Mouse (Mus musculus): ENCODE measurements around the gene Arhgef2. TPM values are rescaled to one million over a fixed set of nuclear protein-coding genes. Genes with fewer than 3 reads are reported as not detected.
A peak's percentile ranks its signal among the peaks of the same experiment; 100 is the strongest.

The Arhgef2 gene
- polyA plus RNA-seq, 1 experiment from 2014 or later, result 99.0 TPM

- no peaks in the 10 kb centered on the region for H3K9me3 ChIP-seq (ENCODE audit: control insufficient read depth, low read length)
- WGBS, result 71% methylated on average over 4 of the region's 4 CpGs
- H3K36me3 ChIP-seq (ENCODE audit: control insufficient read depth, insufficient read depth, low read length), result peaks cover 23% of the 10 kb centered on the region
- H3K4me3 ChIP-seq (ENCODE audit: low read depth, low read length), result no peak overlapping the region
- no peak for ATAC-seq (ENCODE audit: low FRiP score)
- no peak overlapping the region for H3K27ac ChIP-seq (ENCODE audit: low read depth, low read length)
- H3K9ac ChIP-seq (ENCODE audit: low read length), result no peak overlapping the region
- peaks cover 18% of the 10 kb centered on the region for H3K4me1 ChIP-seq (ENCODE audit: control insufficient read depth, insufficient read depth, low read length)
- H3K4me2 ChIP-seq, result no peak overlapping the region
- no peak for DNase-seq (ENCODE audit: low spot score, missing footprints)
- H3K27me3 ChIP-seq (ENCODE audit: control insufficient read depth, insufficient read depth, low read length), result no peaks in the 10 kb centered on the region
Observed at GRCm38 (mm10) chr3:88628766-88629165, 23.0 kb downstream of the Arhgef2 start.

DNA sequence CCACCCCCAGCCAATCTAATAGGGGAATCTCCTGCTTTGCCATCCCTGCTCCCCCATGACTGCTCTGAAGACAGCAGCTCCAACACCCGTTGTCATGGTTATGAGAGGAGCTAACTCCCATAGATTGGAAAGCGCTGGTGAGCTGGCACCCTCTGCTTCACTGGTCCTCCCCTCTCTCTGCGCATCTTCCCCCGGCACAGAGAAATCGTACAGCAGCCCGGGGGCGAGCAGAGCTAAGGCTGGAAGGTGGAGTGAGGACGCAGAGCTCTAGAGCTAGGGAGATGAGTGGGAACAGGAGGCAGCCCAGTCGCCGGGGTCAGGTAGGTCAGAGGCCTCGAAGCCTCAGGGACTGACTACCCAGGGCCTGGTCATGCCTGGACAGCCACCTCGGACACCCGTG lies 23.5 kb downstream of the Arhgef2 start:
- H3K27me3 ChIP-seq (ENCODE audit: control insufficient read depth, insufficient read depth, low read length), result no peaks in the 10 kb centered on the region
- H3K27ac ChIP-seq (ENCODE audit: low read depth, low read length), result no peak overlapping the region
- H3K36me3 ChIP-seq (ENCODE audit: control insufficient read depth, insufficient read depth, low read length), result peaks cover 27% of the 10 kb centered on the region

DNA sequence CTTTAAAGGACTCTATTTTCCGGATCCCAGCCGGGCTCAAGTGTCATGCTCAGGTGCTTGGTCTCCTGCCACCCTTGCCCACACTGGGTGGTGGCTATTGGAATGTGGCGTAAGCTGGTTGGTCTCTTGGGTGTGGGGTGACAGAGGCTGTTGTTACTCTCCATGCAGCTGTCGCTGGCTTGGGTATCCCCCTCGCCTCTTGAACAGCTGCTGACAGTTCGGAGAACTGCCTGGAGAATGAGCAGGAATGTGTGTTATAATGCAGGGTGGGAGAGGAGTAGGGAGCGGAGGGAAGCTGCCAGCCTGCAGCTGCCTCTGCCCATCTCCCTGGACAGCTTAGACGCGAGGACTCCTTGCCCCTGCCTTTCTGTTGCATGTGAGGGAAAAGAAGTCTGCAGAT lies 24.3 kb downstream of the Arhgef2 start:
- Histone ChIP-seq H3K9ac (ENCODE audit: low read length) (no peak overlapping the region), H3K4me1 (ENCODE audit: control insufficient read depth, insufficient read depth, low read length) (peaks cover 5% of the 10 kb centered on the region), H3K4me3 (ENCODE audit: low read depth, low read length) (no peak overlapping the region)

More for the DNA sequence above, 23.5 kb downstream of the Arhgef2 start:
- Histone ChIP-seq H3K4me3 (ENCODE audit: low read depth, low read length) (no peak overlapping the region), H3K9ac (ENCODE audit: low read length) (no peak overlapping the region), H3K4me2 (no peak overlapping the region), H3K4me1 (ENCODE audit: control insufficient read depth, insufficient read depth, low read length) (peaks cover 13% of the 10 kb centered on the region), H3K9me3 (ENCODE audit: control insufficient read depth, low read length) (no peaks in the 10 kb centered on the region)
- 74% methylated on average over 13 of the region's 13 CpGs for WGBS
- no peak for ATAC-seq (ENCODE audit: low FRiP score)
- no peak for DNase-seq (ENCODE audit: low spot score, missing footprints)

GRCm38 (mm10) chr3:88630849-88631341 lies 25.1 kb downstream of the Arhgef2 start:
- DNase-seq (ENCODE audit: low spot score, missing footprints) (no peak), ATAC-seq (ENCODE audit: low FRiP score) (no peak)
- H3K4me3 ChIP-seq (ENCODE audit: low read depth, low read length), result no peak overlapping the region
- H3K4me1 ChIP-seq (ENCODE audit: control insufficient read depth, insufficient read depth, low read length), result no peaks in the 10 kb centered on the region; the same call in 1 of the 2 replicates
- no peak overlapping the region for H3K9ac ChIP-seq (ENCODE audit: low read length)
- H3K27me3 ChIP-seq (ENCODE audit: control insufficient read depth, insufficient read depth, low read length), result no peaks in the 10 kb centered on the region
- H3K9me3 ChIP-seq (ENCODE audit: control insufficient read depth, low read length), result no peaks in the 10 kb centered on the region
- 70% methylated on average over 6 of the region's 6 CpGs for WGBS
- H3K36me3 ChIP-seq (ENCODE audit: control insufficient read depth, insufficient read depth, low read length), result peaks cover 43% of the 10 kb centered on the region
- H3K27ac ChIP-seq (ENCODE audit: low read depth, low read length), result no peak overlapping the region
- no peak overlapping the region for H3K4me2 ChIP-seq

More for the DNA sequence above, 24.3 kb downstream of the Arhgef2 start:
- Histone ChIP-seq H3K9me3 (ENCODE audit: control insufficient read depth, low read length) (no peaks in the 10 kb centered on the region), H3K27me3 (ENCODE audit: control insufficient read depth, insufficient read depth, low read length) (no peaks in the 10 kb centered on the region), H3K36me3 (ENCODE audit: control insufficient read depth, insufficient read depth, low read length) (peaks cover 34% of the 10 kb centered on the region), H3K4me2 (no peak overlapping the region), H3K27ac (ENCODE audit: low read depth, low read length) (no peak overlapping the region)
- ATAC-seq (ENCODE audit: low FRiP score), result no peak
- no peak for DNase-seq (ENCODE audit: low spot score, missing footprints)
- 84% methylated on average over 9 of the region's 9 CpGs for WGBS

- WGBS, result 83% methylated on average over 12 of the region's 12 CpGs
- no peak overlapping the region for H3K27ac ChIP-seq (ENCODE audit: low read depth, low read length)
- H3K4me2 ChIP-seq, result no peak overlapping the region
- ATAC-seq (ENCODE audit: low FRiP score), result no peak
- DNase-seq (ENCODE audit: low spot score, missing footprints), result peak; percentile 89
- H3K9me3 ChIP-seq (ENCODE audit: control insufficient read depth, low read length), result no peaks in the 10 kb centered on the region
- no peaks in the 10 kb centered on the region; the same call in 1 of the 2 replicates for H3K4me1 ChIP-seq (ENCODE audit: control insufficient read depth, insufficient read depth, low read length)
- no peak overlapping the region for H3K4me3 ChIP-seq (ENCODE audit: low read depth, low read length)
- no peak overlapping the region for H3K9ac ChIP-seq (ENCODE audit: low read length)
- H3K36me3 ChIP-seq (ENCODE audit: control insufficient read depth, insufficient read depth, low read length), result peaks cover 52% of the 10 kb centered on the region
- H3K27me3 ChIP-seq (ENCODE audit: control insufficient read depth, insufficient read depth, low read length), result no peaks in the 10 kb centered on the region
Observed at GRCm38 (mm10) chr3:88631921-88632587, 26.3 kb downstream of the Arhgef2 start.

- ATAC-seq (ENCODE audit: low FRiP score) (no peak), DNase-seq (ENCODE audit: low spot score, missing footprints) (no peak)
- Histone ChIP-seq H3K4me3 (ENCODE audit: low read depth, low read length) (no peak overlapping the region), H3K4me1 (ENCODE audit: control insufficient read depth, insufficient read depth, low read length) (no peaks in the 10 kb centered on the region; the same call in 1 of the 2 replicates), H3K27me3 (ENCODE audit: control insufficient read depth, insufficient read depth, low read length) (no peaks in the 10 kb centered on the region), H3K9me3 (ENCODE audit: control insufficient read depth, low read length) (no peaks in the 10 kb centered on the region), H3K36me3 (ENCODE audit: control insufficient read depth, insufficient read depth, low read length) (peaks cover 56% of the 10 kb centered on the region), H3K27ac (ENCODE audit: low read depth, low read length) (no peak overlapping the region), H3K9ac (ENCODE audit: low read length) (no peak overlapping the region), H3K4me2 (no peak overlapping the region)
- 92% methylated on average over 10 of the region's 10 CpGs for WGBS
Observed at GRCm38 (mm10) chr3:88633056-88633455, 27.3 kb downstream of the Arhgef2 start.

DNA sequence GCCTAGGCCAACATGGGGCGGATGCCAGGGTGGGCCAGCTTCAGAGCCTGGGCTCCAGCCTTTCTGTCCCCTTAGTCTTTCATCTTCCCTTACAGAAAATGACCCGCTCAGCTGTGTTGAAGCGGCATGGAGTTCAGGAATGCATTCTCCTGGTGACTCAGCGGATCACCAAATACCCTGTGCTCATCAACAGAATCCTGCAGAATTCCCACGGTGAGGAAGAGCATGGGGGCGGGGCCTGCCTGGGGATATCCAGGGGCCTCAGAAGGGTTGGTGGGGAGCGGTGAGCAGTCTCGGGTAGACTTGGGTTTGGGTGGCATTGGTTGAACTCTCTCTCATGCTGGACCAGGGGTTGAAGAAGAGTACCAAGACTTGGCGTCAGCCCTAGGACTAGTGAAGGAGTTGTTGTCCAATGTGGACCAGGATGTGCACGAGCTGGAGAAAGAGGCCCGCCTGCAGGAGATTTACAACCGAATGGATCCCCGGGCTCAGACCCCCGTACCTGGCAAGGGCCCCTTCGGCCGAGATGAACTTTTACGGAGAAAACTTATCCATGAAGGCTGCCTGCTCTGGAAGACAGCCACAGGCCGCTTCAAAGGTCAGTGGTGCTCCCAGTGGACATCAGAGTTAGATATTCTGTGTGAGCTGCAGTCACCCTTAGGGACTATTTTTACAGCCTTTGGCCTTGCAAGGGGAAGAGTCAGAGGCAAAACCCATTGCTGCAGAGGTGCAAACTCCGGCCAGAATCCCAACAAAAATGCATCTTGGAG lies 29.9 kb downstream of the Arhgef2 start:
- DNase-seq (ENCODE audit: low spot score, missing footprints) (no peak), ATAC-seq (ENCODE audit: low FRiP score) (no peak)
- no peaks in the 10 kb centered on the region for H3K4me1 ChIP-seq (ENCODE audit: control insufficient read depth, insufficient read depth, low read length)
- no peak overlapping the region for H3K9ac ChIP-seq (ENCODE audit: low read length)
- no peak overlapping the region for H3K27ac ChIP-seq (ENCODE audit: low read depth, low read length)
- H3K4me3 ChIP-seq (ENCODE audit: low read depth, low read length), result no peak overlapping the region
- whole genome bisulfite sequencing, result 93% methylated on average over 19 of the region's 19 CpGs
- H3K27me3 ChIP-seq (ENCODE audit: control insufficient read depth, insufficient read depth, low read length), result no peaks in the 10 kb centered on the region
- H3K36me3 ChIP-seq (ENCODE audit: control insufficient read depth, insufficient read depth, low read length), result peaks cover 57% of the 10 kb centered on the region
- no peak overlapping the region for H3K4me2 ChIP-seq
- no peaks in the 10 kb centered on the region for H3K9me3 ChIP-seq (ENCODE audit: control insufficient read depth, low read length)

GRCm38 (mm10) chr3:88636555-88636986 lies 30.8 kb downstream of the Arhgef2 start:
- Histone ChIP-seq H3K9me3 (ENCODE audit: control insufficient read depth, low read length) (no peaks in the 10 kb centered on the region), H3K36me3 (ENCODE audit: control insufficient read depth, insufficient read depth, low read length) (peaks cover 59% of the 10 kb centered on the region), H3K27me3 (ENCODE audit: control insufficient read depth, insufficient read depth, low read length) (no peaks in the 10 kb centered on the region), H3K4me3 (ENCODE audit: low read depth, low read length) (no peak overlapping the region), H3K4me1 (ENCODE audit: control insufficient read depth, insufficient read depth, low read length) (no peaks in the 10 kb centered on the region), H3K27ac (ENCODE audit: low read depth, low read length) (no peak overlapping the region), H3K4me2 (no peak overlapping the region), H3K9ac (ENCODE audit: low read length) (no peak overlapping the region)
- DNase-seq (ENCODE audit: low spot score, missing footprints) (no peak), ATAC-seq (ENCODE audit: low FRiP score) (no peak)
- 94% methylated on average over 8 of the region's 8 CpGs for WGBS

- ATAC-seq (ENCODE audit: low FRiP score), result no peak
- H3K9ac ChIP-seq (ENCODE audit: low read length), result no peak overlapping the region
- H3K9me3 ChIP-seq (ENCODE audit: control insufficient read depth, low read length), result no peaks in the 10 kb centered on the region
- no peaks in the 10 kb centered on the region for H3K27me3 ChIP-seq (ENCODE audit: control insufficient read depth, insufficient read depth, low read length)
- no peak overlapping the region for H3K4me3 ChIP-seq (ENCODE audit: low read depth, low read length)
- no peak overlapping the region for H3K27ac ChIP-seq (ENCODE audit: low read depth, low read length)
- H3K4me2 ChIP-seq, result no peak overlapping the region
- no peaks in the 10 kb centered on the region for H3K4me1 ChIP-seq (ENCODE audit: control insufficient read depth, insufficient read depth, low read length)
- no peak for DNase-seq (ENCODE audit: low spot score, missing footprints)
- 94% methylated on average over 5 of the region's 5 CpGs for WGBS
- H3K36me3 ChIP-seq (ENCODE audit: control insufficient read depth, insufficient read depth, low read length), result peaks cover 64% of the 10 kb centered on the region
Observed at GRCm38 (mm10) chr3:88637134-88637533, 31.4 kb downstream of the Arhgef2 start.
